Mouse (Mus musculus) forebrain, embryonic 11.5 days (tissue): ENCODE data around the gene Tlr4. TPM values are rescaled to one million over a fixed set of nuclear protein-coding genes. Genes with fewer than 3 reads are reported as not detected.

Source experiments
- ATAC-seq: fragments of 200-750 bp; cut with Nextera tagmentation; replicated peaks from 2 replicates; pipeline ENCODE4 v1.8.0; 2017; ENCODE audit warnings: moderate TSS enrichment; ENCODE audit not compliant: low FRiP score
- DNase-seq: peaks from one replicate; pipeline ENCODE4 v3.0.0-alpha.2; 2017; ENCODE audit warnings: low spot score
- H3K27ac ChIP-seq: fragments of 300-500 bp; sonication (generic); 2 replicates; pipeline ENCODE4 v1.5.1; 2014; ENCODE audit warnings: low read depth, low read length
- H3K27me3 ChIP-seq: fragments of 300-500 bp; sonication (generic); 2 replicates; pipeline ENCODE4 v1.6.1; 2014; ENCODE audit warnings: mild to moderate bottlenecking, low read length, mixed read lengths; ENCODE audit not compliant: control insufficient read depth, insufficient read depth
- H3K36me3 ChIP-seq: fragments of 300-500 bp; sonication (generic); 2 replicates; pipeline ENCODE4 v1.6.1; 2014; ENCODE audit warnings: mild to moderate bottlenecking, low read length, moderate library complexity, mixed read lengths; ENCODE audit not compliant: control insufficient read depth, insufficient read depth
- H3K4me1 ChIP-seq: fragments of 300-500 bp; sonication (generic); replicated peaks from 2 replicates; pipeline ENCODE4 v1.6.1; 2014; ENCODE audit warnings: low read length, mixed read lengths; ENCODE audit not compliant: control insufficient read depth, insufficient read depth
- H3K4me2 ChIP-seq: fragments of 300-500 bp; sonication (generic); 2 replicates; pipeline ENCODE4 v1.6.1; 2014; ENCODE audit warnings: low read depth, mild to moderate bottlenecking, low read length, moderate library complexity, mixed read lengths; ENCODE audit not compliant: severe bottlenecking
- H3K4me3 ChIP-seq: fragments of 300-500 bp; sonication (generic); 2 replicates; pipeline ENCODE4 v1.5.1; 2014; ENCODE audit warnings: low read depth, low read length
- H3K9ac ChIP-seq: fragments of 300-500 bp; sonication (generic); 2 replicates; pipeline ENCODE4 v1.6.1; 2014; ENCODE audit warnings: low read length
- H3K9me3 ChIP-seq: fragments of 300-500 bp; sonication (generic); 2 replicates; pipeline ENCODE4 v1.6.1; 2016; ENCODE audit warnings: low read length, mixed read lengths; ENCODE audit not compliant: control insufficient read depth
- WGBS: fragments of 180-500 bp; shearing (Covaris S2); extraction: QIAGEN DNeasy Blood & Tissue Kit; methylation state at CpG from one replicate; pipeline ENCODE4 v1.1.7; 2014; 5-methylcytosine and 5-hydroxymethylcytosine counted together
- polyA plus RNA-seq: library from polyadenylated mRNA; unstranded; fragments of >200 nt; fragmentation: Nextera tagmentation; extraction: Ambion mirVana; gene quantifications from 2 replicates; pipeline ENCODE4 v1.2.1, GENCODE M21; 2014

Tlr4 gene
- polyA plus RNA-seq, 1 experiment from 2014 or later: 1.0 TPM

GRCm38 (mm10) chr4:66875751-66876150 is 48.4 kb downstream of the Tlr4 start:
- ATAC-seq (no peak), DNase-seq (no peak)
- 82% methylated on average over 4 of the region's 4 CpGs for WGBS

GRCm38 (mm10) chr4:66877609-66878008 is 50.2 kb downstream of the Tlr4 start:
- no peak overlapping the region for H3K4me2 ChIP-seq
- H3K9ac ChIP-seq: no peak overlapping the region
- H3K9me3 ChIP-seq: no peaks in the 10 kb centered on the region
- no peak overlapping the region for H3K4me3 ChIP-seq
- H3K4me1 ChIP-seq: no peaks in the 10 kb centered on the region
- H3K36me3 ChIP-seq: no peaks in the 10 kb centered on the region
- DNase-seq (no peak), ATAC-seq (no peak)
- no peaks in the 10 kb centered on the region for H3K27me3 ChIP-seq
- WGBS: 56% methylated on average over 11 of the region's 11 CpGs
- H3K27ac ChIP-seq: no peak overlapping the region

More at GRCm38 (mm10) chr4:66875751-66876150, 48.4 kb downstream of the Tlr4 start:
- Histone ChIP-seq H3K4me3 (no peak overlapping the region), H3K4me2 (no peak overlapping the region), H3K36me3 (no peaks in the 10 kb centered on the region), H3K27ac (no peak overlapping the region), H3K4me1 (no peaks in the 10 kb centered on the region), H3K9me3 (no peaks in the 10 kb centered on the region), H3K9ac (no peak overlapping the region), H3K27me3 (no peaks in the 10 kb centered on the region)

DNA sequence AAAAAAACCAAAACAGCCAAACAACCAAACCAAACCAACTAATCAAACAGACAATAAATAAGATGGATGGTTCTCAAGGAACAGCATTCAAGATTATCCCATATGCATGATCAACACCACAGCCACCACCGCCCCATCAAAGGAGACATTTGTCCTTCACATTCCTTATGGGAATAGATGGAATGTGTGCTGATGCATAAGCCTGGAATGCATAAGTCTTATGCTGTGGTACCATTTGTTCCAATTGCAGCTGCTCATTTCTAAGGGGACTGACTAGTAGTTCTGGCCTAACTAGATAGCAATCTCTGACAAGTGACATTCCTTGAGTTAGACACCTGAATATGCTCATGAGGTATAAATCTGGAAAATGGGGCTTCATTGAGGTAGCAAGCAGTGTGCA is 54.1 kb downstream of the Tlr4 start:
- H3K4me1 ChIP-seq: no peaks in the 10 kb centered on the region
- H3K9me3 ChIP-seq: no peaks in the 10 kb centered on the region
- ATAC-seq (no peak), DNase-seq (no peak)
- no peak overlapping the region for H3K4me2 ChIP-seq
- H3K4me3 ChIP-seq: no peak overlapping the region
- H3K27ac ChIP-seq: no peak overlapping the region
- 81% methylated on average over 1 of the region's 1 CpGs for WGBS
- no peaks in the 10 kb centered on the region for H3K36me3 ChIP-seq
- H3K9ac ChIP-seq: no peak overlapping the region
- no peaks in the 10 kb centered on the region for H3K27me3 ChIP-seq

- 95% methylated on average over 5 of the region's 5 CpGs for WGBS
- DNase-seq: no peak
Measured at GRCm38 (mm10) chr4:66883264-66883663, 55.9 kb downstream of the Tlr4 start.

GRCm38 (mm10) chr4:66894547-66894946 is 67.2 kb downstream of the Tlr4 start:
- H3K9ac ChIP-seq: no peak overlapping the region
- H3K4me3 ChIP-seq: no peak overlapping the region
- ATAC-seq (no peak), DNase-seq (no peak)
- no peaks in the 10 kb centered on the region for H3K27me3 ChIP-seq
- no peak overlapping the region for H3K4me2 ChIP-seq
- H3K36me3 ChIP-seq: no peaks in the 10 kb centered on the region
- no peaks in the 10 kb centered on the region for H3K9me3 ChIP-seq
- 72% methylated on average over 2 of the region's 2 CpGs for WGBS
- no peak overlapping the region for H3K27ac ChIP-seq
- H3K4me1 ChIP-seq: no peaks in the 10 kb centered on the region

More at GRCm38 (mm10) chr4:66883264-66883663, 55.9 kb downstream of the Tlr4 start:
- Histone ChIP-seq H3K9ac (no peak overlapping the region), H3K4me2 (no peak overlapping the region), H3K27me3 (no peaks in the 10 kb centered on the region), H3K9me3 (no peaks in the 10 kb centered on the region), H3K4me1 (no peaks in the 10 kb centered on the region), H3K36me3 (no peaks in the 10 kb centered on the region), H3K27ac (no peak overlapping the region), H3K4me3 (no peak overlapping the region)
- no peak for ATAC-seq

DNA sequence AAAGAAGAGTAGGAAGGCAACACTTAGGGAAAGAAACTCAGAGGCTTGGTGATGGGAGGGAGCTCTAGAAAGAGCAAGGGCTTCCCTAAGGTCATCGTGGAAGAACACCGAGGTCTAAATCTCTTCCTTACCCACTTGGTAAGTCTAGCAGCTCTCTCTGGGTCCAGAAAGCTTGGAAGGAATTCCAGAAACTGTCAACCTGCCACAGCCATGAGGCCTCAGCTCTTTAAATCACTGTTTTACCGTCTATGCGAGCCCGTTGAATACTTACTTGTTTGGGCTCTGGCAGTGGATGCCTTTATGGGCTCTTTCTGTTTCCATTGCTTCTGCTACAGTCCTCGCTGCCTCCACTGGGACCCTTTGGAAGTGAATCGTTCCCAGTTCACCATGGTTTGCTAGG is 67.6 kb downstream of the Tlr4 start:
- ATAC-seq (no peak), DNase-seq (no peak)
- WGBS: 81% methylated on average over 7 of the region's 7 CpGs
- no peaks in the 10 kb centered on the region for H3K36me3 ChIP-seq
- H3K9ac ChIP-seq: no peak overlapping the region
- H3K27me3 ChIP-seq: no peaks in the 10 kb centered on the region
- H3K4me1 ChIP-seq: no peaks in the 10 kb centered on the region
- H3K27ac ChIP-seq: no peak overlapping the region
- H3K4me3 ChIP-seq: no peak overlapping the region
- H3K4me2 ChIP-seq: no peak overlapping the region
- H3K9me3 ChIP-seq: no peaks in the 10 kb centered on the region

- H3K4me3 ChIP-seq: no peak overlapping the region
- no peak overlapping the region for H3K9ac ChIP-seq
- ATAC-seq (no peak), DNase-seq (no peak)
- H3K4me1 ChIP-seq: no peaks in the 10 kb centered on the region
- H3K27me3 ChIP-seq: no peaks in the 10 kb centered on the region
- no peaks in the 10 kb centered on the region for H3K36me3 ChIP-seq
- H3K9me3 ChIP-seq: no peaks in the 10 kb centered on the region
- no peak overlapping the region for H3K4me2 ChIP-seq
- H3K27ac ChIP-seq: no peak overlapping the region
Measured at GRCm38 (mm10) chr4:66900126-66900525, 72.7 kb downstream of the Tlr4 start.

DNA sequence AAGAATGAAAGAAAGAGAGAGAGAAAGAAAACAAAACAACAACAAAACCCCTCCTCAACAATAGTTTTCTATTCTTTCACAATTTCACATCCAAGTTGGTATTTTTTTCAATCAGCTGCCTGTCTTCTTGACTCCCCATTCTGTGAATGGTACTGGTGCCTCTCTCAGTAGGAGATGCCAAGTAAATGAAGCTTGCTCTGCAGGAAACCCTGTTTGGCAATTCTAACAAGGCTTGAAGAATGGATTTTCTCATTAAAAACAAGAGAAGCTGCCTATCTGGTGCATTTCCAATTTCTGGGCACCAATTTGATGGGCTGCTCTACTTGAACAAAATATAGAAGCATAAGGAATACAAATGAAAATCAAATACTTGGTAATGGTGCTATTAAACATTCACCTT is 74.1 kb downstream of the Tlr4 start:
- no peak overlapping the region for H3K27ac ChIP-seq
- no peaks in the 10 kb centered on the region for H3K4me1 ChIP-seq
- H3K9ac ChIP-seq: no peak overlapping the region
- no peaks in the 10 kb centered on the region for H3K9me3 ChIP-seq
- H3K27me3 ChIP-seq: no peaks in the 10 kb centered on the region
- no peak overlapping the region for H3K4me2 ChIP-seq
- no peak for DNase-seq
- no peaks in the 10 kb centered on the region for H3K36me3 ChIP-seq
- no peak for ATAC-seq
- H3K4me3 ChIP-seq: no peak overlapping the region

DNA sequence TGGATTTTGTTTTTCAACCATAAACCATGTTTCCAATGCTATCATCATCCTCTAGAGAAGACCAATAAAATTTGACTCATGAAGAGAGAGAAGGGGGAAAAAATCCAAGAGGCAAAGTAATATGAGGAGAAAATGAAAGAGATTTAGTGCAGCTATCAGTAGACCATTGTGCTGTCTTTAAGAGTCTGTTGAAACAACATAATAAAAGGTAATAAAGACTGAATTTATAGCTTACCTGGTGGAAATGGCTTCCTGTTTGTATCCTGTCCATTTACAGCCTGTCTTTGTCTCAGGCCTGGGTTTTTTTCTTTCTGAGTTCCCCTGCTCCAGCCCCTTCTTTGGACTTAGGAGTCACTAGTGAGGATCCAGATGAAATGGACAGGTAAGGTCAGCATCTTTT is 81.0 kb downstream of the Tlr4 start:
- Histone ChIP-seq H3K27me3 (no peaks in the 10 kb centered on the region), H3K36me3 (no peaks in the 10 kb centered on the region), H3K9me3 (no peaks in the 10 kb centered on the region), H3K4me1 (no peaks in the 10 kb centered on the region), H3K4me2 (no peak overlapping the region), H3K27ac (no peak overlapping the region), H3K9ac (no peak overlapping the region), H3K4me3 (no peak overlapping the region)
- ATAC-seq (no peak), DNase-seq (no peak)
